Mouse (Mus musculus) adrenal gland, postnatal 25 days (tissue): ENCODE measurements around the gene Tmem107. TPM values are rescaled to one million over a fixed set of nuclear protein-coding genes. Genes with fewer than 3 reads are reported as not detected.
A peak's percentile ranks its signal among the peaks of the same experiment; 100 is the strongest.
"Not testable (repeated sequence)": the region's sequence is repeated elsewhere in the genome, so short reads cannot be mapped to it uniquely, and the experiment has no call there.

ENCODE experiments used
- DNase-seq: peaks from one replicate; pipeline ENCODE4 v3.0.0; 2021; ENCODE audit warnings: mixed read lengths
- total RNA-seq: library from RNA; stranded (reverse); gene quantifications from 2 replicates; pipeline ENCODE4 v1.2.3, GENCODE M21; 2021

Tmem107 gene
- total RNA-seq, 1 experiment from 2014 or later = 18.3 TPM

- DNase-seq = no peak
These were observed 4.1 kb downstream of the Tmem107 start for GRCm38 (mm10) chr11:69074776-69075069.

DNA sequence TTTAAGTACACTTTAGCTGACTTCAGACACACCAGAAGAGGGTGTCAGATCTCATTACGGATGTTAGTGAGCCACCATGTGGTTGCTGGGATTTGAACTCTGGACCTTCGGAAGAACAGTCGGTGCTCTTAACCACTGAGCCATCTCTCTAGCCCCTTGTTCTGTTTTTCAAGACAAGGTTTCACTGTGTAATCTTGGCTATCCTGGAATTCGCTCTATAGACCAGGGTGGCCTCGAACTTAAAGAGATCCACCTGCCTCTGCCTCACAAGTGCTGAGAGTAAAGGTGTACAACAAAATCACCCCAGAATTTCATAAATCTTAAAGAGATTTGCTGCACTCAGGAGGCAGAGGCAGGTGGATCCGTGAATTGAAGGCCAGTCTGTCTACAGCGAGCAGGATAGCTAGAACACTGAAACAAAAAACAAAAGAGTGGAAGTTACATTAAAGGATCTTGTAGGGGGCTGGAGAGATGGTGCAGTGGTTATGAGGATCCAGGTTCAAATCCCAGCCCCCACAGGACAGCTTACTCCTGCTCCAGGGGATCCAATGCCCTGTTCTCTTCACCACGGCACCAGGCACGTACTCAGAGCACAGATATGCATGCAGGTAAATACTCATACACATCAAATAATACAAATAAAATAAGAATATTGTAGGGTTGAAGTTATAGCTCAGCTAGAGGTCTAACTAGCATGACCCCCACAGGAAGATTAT is 5.3 kb downstream of the Tmem107 start:
- DNase-seq = no peak

DNA sequence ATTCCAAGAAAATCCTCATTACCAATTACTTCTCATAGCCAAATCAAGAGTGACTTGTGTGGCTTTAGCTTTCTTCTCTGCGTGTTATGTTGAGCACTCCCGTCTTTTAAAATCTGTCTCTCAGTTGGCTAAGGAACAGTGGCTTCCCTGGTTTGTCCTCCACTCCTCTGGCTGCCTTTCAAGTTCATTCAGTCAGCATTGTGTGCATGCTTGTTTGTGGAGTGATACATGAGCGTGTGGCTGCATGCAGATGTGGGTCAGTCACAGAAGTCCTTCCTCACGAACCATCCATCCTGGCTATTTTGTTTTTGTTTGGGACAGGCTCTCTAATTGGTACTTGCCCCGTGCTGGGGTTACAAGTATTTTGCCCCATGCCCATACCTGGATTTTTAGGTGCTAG is 6.0 kb downstream of the Tmem107 start:
- DNase-seq = no peak

- DNase-seq = peak; percentile 28
These were observed 6.7 kb downstream of the Tmem107 start for GRCm38 (mm10) chr11:69077316-69077715.

GRCm38 (mm10) chr11:69078041-69078440 is 7.4 kb downstream of the Tmem107 start:
- no peak for DNase-seq

GRCm38 (mm10) chr11:69078805-69079438 is 8.3 kb downstream of the Tmem107 start:
- DNase-seq = no peak

DNA sequence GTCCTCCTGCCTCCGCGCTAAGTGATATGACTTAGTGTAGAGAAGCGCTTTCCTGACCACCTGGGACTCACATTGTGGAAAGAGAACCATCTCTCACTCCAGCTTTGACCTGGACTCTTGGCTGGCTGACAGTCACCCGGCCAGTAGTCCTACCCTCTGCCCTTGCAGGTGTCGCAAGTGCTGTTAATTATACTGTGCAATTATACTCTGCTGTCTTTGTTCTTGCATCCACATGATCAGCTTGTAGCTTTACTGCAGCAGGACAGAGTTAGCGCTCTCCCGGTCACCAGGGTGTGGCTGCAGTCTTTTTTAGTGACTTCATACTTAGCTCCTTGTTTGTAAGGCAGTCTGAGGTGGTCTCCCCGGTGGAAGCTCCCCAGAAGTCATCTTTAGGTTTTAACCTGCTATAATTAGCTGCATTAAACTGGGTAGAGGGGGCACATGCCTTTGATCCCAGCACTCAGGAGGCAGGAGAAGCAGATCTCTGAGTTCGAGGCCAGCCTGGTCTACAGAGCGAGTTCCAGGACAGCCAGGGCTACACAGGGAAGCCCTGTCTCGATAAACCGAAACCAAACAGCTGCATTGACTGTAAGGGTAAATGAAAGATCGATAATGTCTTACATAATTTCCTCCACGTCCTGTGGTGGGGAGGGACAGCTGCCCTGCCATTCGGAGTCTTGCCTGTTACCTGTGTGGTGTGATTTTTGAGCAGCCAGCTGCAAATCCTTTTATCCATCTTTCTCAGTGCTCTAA is 9.7 kb downstream of the Tmem107 start:
- DNase-seq = no peak

DNA sequence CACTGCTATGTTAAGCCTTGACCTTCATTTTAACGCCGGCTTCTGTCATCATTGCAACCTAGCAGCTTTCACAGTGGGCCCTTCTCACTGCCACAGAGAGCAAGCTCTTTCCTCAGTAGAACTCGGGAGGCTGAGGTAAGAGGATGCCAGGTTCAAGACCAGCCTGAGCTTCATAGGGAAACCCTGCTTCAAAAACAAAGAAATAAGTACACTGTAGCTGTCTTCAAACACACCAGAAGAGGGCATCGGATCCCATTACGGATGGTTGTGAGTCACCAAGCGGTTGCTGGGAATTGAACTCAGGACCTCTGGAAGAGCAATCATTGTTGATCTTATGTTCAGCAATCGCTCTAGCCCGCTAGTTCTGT is 10.2 kb downstream of the Tmem107 start:
- DNase-seq = no peak

DNA sequence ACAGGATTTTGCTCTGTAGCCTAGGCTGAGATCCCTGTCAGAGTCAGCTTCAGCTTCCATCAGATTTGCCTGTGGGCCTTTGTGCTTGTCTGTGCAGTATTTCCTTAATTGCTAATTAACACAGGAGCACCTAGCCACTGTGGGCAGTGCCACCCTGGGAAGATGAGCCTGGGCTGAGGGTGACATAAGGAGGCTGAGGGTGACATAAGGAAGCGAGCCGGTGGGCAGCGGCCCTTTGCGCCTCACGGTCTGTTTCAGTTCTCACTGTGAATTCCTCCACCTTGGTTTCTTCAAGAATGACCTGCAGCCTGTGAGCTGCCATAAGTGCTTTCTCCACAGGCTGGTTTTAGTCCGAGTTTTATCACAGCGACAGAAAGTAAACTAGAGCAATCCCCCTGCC is 11.0 kb downstream of the Tmem107 start:
- no peak for DNase-seq

DNA sequence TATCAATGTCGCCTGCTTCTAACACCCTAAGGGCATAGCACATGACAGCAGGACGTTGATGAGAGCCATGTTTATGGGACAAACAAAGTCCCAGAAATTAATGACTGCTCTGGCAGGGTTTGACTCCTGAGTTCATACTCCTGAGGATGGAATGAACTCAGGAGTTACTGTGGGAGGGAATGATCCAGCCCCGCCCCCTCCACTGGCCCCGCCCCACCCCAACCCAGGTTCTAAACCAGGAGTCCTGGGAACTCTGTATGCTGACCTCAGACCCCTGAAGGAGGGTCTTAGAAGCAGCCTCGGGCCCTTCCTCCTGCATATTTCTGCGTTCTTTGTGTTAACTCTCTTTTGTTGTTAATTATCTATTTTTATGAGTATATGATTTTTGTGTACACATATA is 15.0 kb downstream of the Tmem107 start:
- no peak for DNase-seq

DNA sequence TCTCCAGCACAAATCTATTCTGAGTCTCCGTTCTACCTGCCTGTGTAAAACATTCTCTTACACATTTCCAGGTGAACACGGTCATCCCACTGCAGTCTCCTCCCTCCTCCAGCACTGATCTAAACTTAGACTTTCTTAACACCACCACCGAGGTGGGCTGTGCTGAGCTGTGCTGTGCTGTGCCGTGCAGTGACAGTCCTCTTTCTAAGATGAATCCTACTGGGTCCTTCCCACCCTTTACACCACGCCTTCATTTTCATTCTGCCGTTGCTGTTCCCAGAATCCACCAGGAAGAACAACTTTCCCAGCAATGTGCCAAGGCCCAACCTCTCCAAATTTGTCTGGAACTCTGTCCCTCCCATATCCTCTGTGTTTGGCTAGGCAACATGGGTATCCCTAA is 15.8 kb downstream of the Tmem107 start:
- no peak for DNase-seq

DNA sequence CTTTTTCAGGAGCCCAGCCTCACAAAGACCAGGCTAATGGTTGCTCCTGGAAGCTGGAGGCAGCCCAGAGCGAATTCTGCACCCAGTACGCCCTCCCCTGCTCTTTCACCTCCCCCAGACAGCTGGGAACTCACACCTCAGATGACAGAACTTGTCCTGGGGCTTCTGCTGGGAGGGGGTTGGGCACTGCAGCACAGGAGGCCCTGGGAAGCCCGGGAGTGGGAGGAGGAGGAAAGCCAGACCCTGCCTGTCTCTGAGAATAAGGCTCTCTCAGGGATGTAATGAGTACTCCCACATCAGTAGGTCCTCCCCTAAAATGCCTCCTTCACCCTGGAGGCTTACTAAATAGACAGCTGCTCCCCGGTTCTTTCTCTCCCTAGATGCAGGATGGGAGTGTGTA is 16.5 kb downstream of the Tmem107 start:
- no peak for DNase-seq

GRCm38 (mm10) chr11:69087597-69087996 is 17.0 kb downstream of the Tmem107 start:
- no peak for DNase-seq

GRCm38 (mm10) chr11:69088103-69088855 is 17.7 kb downstream of the Tmem107 start, which contains the start of gene Vamp2:
Gene Vamp2, plus strand, starts transcription at chr11:69088490.
- DNase-seq = peak; percentile 92

GRCm38 (mm10) chr11:69088856-69089615 is 18.4 kb downstream of the Tmem107 start:
- DNase-seq = no peak

GRCm38 (mm10) chr11:69089616-69090290 is 19.1 kb downstream of the Tmem107 start:
- no peak for DNase-seq

DNA sequence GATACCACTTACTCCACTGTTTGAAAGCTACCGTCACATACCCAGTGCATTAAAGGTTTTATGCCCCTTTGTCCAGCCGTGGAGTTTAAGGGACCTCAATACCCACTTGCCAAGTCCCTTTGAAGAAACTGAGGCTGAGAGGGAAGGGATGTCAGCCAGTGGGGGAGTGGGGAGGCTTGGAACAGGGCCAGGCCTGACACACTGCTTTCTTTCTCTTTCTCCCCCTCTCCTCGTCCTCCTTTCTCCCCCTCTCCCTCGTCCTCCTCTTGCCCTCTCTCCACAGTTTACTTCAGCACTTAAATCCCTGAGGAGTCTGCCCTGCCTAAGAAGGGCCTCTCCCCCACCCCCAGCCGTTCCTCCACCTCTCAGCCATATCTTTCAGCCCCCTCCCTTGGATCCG is 19.8 kb downstream of the Tmem107 start:
- DNase-seq = no peak

GRCm38 (mm10) chr11:69091566-69092385 is 21.2 kb downstream of the Tmem107 start:
- DNase-seq = no peak

DNA sequence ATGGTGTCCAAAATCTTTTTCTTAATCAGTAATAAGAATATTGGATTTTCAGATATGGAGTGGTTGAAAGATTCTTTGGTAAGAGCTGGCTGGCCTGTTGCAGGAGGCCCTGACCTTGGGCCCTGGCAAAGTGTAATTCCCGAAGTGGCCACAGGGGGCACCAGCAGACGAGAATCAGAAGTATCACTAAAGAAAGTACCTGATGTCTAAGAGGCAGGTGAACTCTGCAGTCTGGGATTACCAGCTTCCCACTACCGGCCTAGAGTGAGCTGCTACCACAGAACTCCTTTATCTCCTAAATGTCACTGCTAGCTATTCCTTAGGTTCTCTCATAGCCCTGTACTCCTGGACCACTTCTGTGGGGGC is 21.8 kb downstream of the Tmem107 start:
- DNase-seq = peak; percentile 90

DNA sequence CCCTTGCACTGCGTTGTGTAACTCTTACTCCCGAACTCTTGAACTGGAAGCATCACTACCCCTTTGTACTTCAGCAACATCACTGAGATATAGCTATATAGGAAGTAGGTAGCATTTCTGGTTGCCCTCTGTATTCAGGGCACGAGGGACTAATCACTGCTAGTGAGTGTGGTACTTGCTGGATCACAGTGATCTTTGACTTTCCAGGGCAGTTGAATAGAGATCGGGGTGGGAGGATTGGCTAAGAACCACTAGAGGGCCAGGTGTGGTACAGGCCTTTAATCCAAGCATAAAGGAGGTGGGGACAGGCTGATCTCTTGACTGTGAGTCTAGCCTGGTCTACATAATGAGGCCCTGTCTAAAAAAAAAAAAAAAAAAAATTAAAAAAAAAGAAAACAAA is 22.3 kb downstream of the Tmem107 start:
- no peak for DNase-seq

DNA sequence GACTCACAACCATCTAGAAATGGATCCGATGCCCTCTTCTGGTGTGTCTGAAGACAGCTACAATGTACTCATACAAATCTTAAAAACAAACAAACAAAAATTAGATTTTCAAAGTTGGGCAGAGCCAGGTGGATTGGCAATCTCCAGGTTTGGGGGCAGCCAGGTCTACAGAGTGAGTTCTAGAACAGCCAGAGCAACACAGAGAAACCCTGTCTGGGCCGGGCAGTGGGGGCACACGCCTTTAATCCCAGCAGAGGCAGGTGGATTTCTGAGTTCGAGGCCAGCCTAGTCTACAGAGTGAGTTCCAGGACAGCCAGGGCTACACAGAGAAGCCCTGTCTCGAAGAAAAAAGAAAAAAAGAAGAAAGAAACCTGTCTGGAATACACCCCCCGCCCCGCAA is 23.2 kb downstream of the Tmem107 start:
- DNase-seq = not testable (repeated sequence)
